ENCODE assay signal across 8 mouse cellular contexts in the genomic region with DNA sequence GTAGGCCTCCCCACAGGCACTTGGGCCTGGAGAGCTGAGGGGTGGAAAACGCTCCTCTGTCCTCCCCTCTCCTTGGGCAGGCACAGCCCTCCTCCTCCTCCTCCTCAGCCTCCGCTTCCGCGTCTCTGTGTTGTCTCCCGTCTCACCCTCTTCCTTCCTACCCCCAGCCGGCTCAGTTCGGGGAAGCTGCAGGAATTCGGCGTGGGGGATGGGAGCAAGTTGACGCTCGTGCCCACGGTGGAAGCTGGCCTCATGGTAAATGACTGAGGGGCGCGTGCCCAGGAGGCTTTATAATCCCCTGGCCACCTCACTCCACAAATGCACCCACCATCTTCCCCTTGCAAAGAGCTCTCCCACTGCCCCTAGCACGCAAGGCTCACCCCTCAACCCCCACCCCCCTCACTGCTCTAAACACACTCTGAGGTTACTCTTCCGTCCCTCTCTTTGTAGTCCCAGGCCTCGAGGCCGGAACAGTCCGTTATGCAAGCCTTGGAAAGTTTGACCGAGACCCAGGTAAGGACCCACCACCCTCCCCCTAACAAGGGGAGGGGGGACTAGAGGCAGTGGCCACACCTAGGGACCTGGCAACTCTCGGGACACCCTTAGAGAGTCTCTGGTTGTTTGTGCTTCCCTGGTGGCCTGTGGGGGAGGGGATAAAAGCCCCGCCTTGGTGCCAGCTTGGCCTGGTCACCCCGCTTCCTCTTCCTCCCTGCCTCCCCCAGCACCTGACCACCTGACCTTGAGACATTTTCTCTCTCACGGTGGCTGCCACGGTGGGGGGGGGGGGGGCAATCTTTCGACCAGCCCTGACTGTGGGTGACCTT. TPM values are rescaled to one million over a fixed set of nuclear protein-coding genes. Genes with fewer than 3 reads are reported as not detected.
DNase-seq lines count a peak whose midpoint lies in the region; ATAC-seq and TF ChIP-seq lines count a peak whose summit lies in the region.

No protein-coding gene starts in this region.

- 7% methylated on average over 26 of the region's 26 CpGs for WGBS in cerebellum, adult 2 months
- WGBS in lung, embryonic 14.5 days, result 0% methylated on average over 25 of the region's 26 CpGs
- WGBS in olfactory bulb, adult 2 months, result 2% methylated on average over 26 of the region's 26 CpGs

- H3K4me3 ChIP-seq in cerebellum, adult 2 months (replicated peaks; ENCODE audit: insufficient read depth, low read depth, low read length), result peak overlapping the region; percentile 80
- peak overlapping the region; percentile 99 for H3K4me3 ChIP-seq in lung, embryonic 14.5 days (ENCODE audit: low read depth, low read length)
- peak overlapping the region; percentile 87 for H3K4me3 ChIP-seq in olfactory bulb, adult 2 months (ENCODE audit: insufficient read depth, low read depth, low read length)

- no peak for TF ChIP-seq CTCF in cerebellum, adult 2 months (IDR thresholded peaks at IDR 0.05; ENCODE audit: borderline replicate concordance, insufficient read depth, low read depth, low read length)
- no peak for TF ChIP-seq CTCF in lung, embryonic 14.5 days (IDR thresholded peaks at IDR 0.05; ENCODE audit: low read depth)
- TF ChIP-seq CTCF in olfactory bulb, adult 2 months (IDR thresholded peaks at IDR 0.05; ENCODE audit: insufficient read depth, low read depth, low read length), result no peak

- peak overlapping the region; percentile 99 for H3K9ac ChIP-seq in lung, embryonic 14.5 days

- no peaks in the 10 kb centered on the region for H3K9me3 ChIP-seq in lung, embryonic 14.5 days (ENCODE audit: low read depth, low read length)

- H3K36me3 ChIP-seq in lung, embryonic 14.5 days (ENCODE audit: insufficient read depth), result peaks cover 69% of the 10 kb centered on the region

- DNase-seq in layer of hippocampus, adult 9-11 months, result peak; percentile 77
- DNase-seq in layer of hippocampus, postnatal 36 days, result no peak
- peak in 1 of 2 experiments; percentile 61 for DNase-seq in cerebellum, adult 2 months
- peak; percentile 82 to 85 for DNase-seq in heart, adult 18-20 months
- DNase-seq in kidney, adult 18-20 months, result peak; percentile 87
- DNase-seq in lung, embryonic 14.5 days, result peak; percentile 81
- peak; percentile 50 for DNase-seq in urinary bladder, postnatal 25 days (ENCODE audit: low spot score)

- no peak for ATAC-seq in lung, embryonic 14.5 days (ENCODE audit: insufficient read depth)

- peak overlapping the region; percentile 100 for H3K4me2 ChIP-seq in lung, embryonic 14.5 days

- H3K27ac ChIP-seq in cerebellum, adult 2 months (ENCODE audit: insufficient read depth, low read length), result peak overlapping the region; percentile 68
- H3K27ac ChIP-seq in lung, embryonic 14.5 days (ENCODE audit: low read depth), result peak overlapping the region; percentile 100
- H3K27ac ChIP-seq in olfactory bulb, adult 2 months (ENCODE audit: insufficient read depth, low read depth, low read length), result peak overlapping the region; percentile 88

- H3K27me3 ChIP-seq in cerebellum, adult 2 months (ENCODE audit: control insufficient read depth, insufficient read depth, low read length), result no peaks in the 10 kb centered on the region
- no peaks in the 10 kb centered on the region for H3K27me3 ChIP-seq in lung, embryonic 14.5 days (ENCODE audit: insufficient read depth, low read length)

- no peak for TF ChIP-seq POLR2A in cerebellum, adult 2 months (IDR thresholded peaks at IDR 0.05; ENCODE audit: borderline replicate concordance, insufficient read depth, low read length)
- TF ChIP-seq POLR2A in olfactory bulb, adult 2 months (IDR thresholded peaks at IDR 0.05; ENCODE audit: insufficient read depth, low read depth, low read length), result no peak; the same call in 1 of the 2 replicates

- H3K4me1 ChIP-seq in cerebellum, adult 2 months (ENCODE audit: control insufficient read depth, insufficient read depth, low read length), result peaks cover 31% of the 10 kb centered on the region
- H3K4me1 ChIP-seq in lung, embryonic 14.5 days (ENCODE audit: insufficient read depth), result peaks cover 10% of the 10 kb centered on the region; the same call in 1 of the 2 replicates
- peaks cover 54% of the 10 kb centered on the region for H3K4me1 ChIP-seq in olfactory bulb, adult 2 months (ENCODE audit: control insufficient read depth, insufficient read depth, low read length)

RNA-seq across cellular contexts. Expression of a gene that starts 3.4 kb away (rescaled TPM):
- total RNA-seq in layer of hippocampus, postnatal 36 days (2021), result 10 to 100 TPM; 58.9 to 62.6 TPM
- polyA plus RNA-seq in cerebellum, adult 2 months (2012; rRNA removed), result 26.1 and 26.5 TPM in 2 replicates
- 100 to 1,000 TPM; 117 to 125 TPM for total RNA-seq in heart, adult 18-20 months (2021)
- 32.6 and 34.2 TPM in 2 replicates for polyA plus RNA-seq in lung, embryonic 14.5 days (2014; fragmentation: Nextera tagmentation; extraction: Ambion mirVana)
- 128 TPM in 1 of 2 replicates, not detected in the other for polyA plus RNA-seq in olfactory bulb, adult 2 months (2012; ENCODE audit: insufficient read depth, insufficient read length, low replicate concordance, missing spikeins)

RNA-seq across cellular contexts. Expression of a gene that starts 10.8 kb away (rescaled TPM):
- total RNA-seq in layer of hippocampus, postnatal 36 days (2021), result 100 to 1,000 TPM; 336 to 379 TPM
- 147 and 151 TPM in 2 replicates for polyA plus RNA-seq in cerebellum, adult 2 months (2012; rRNA removed)
- total RNA-seq in heart, adult 18-20 months (2021), result 1 to 10 TPM; 2.7 to 3.1 TPM
- polyA plus RNA-seq in lung, embryonic 14.5 days (2014; fragmentation: Nextera tagmentation; extraction: Ambion mirVana), result 3.8 and 5.5 TPM in 2 replicates
- polyA plus RNA-seq in olfactory bulb, adult 2 months (2012; ENCODE audit: insufficient read depth, insufficient read length, low replicate concordance, missing spikeins), result not detected in 2 replicates

RNA-seq across cellular contexts. Expression of a gene that starts 13.0 kb away (rescaled TPM):
- 100 to 1,000 TPM; 324 to 369 TPM for total RNA-seq in layer of hippocampus, postnatal 36 days (2021)
- polyA plus RNA-seq in cerebellum, adult 2 months (2012; rRNA removed), result 736 and 758 TPM in 2 replicates
- 1,000 to 10,000 TPM; 1,096 to 1,108 TPM for total RNA-seq in heart, adult 18-20 months (2021)
- 493 and 529 TPM in 2 replicates for polyA plus RNA-seq in lung, embryonic 14.5 days (2014; fragmentation: Nextera tagmentation; extraction: Ambion mirVana)
- polyA plus RNA-seq in olfactory bulb, adult 2 months (2012; ENCODE audit: insufficient read depth, insufficient read length, low replicate concordance, missing spikeins), result not detected in 2 replicates

RNA-seq across cellular contexts. Expression of a gene that starts 14.4 kb away (rescaled TPM):
- 10 to 100 TPM; 58.5 to 63.4 TPM for total RNA-seq in layer of hippocampus, postnatal 36 days (2021)
- 240 and 261 TPM in 2 replicates for polyA plus RNA-seq in cerebellum, adult 2 months (2012; rRNA removed)
- 10 to 100 TPM; 46.3 to 54.9 TPM for total RNA-seq in heart, adult 18-20 months (2021)
- polyA plus RNA-seq in lung, embryonic 14.5 days (2014; fragmentation: Nextera tagmentation; extraction: Ambion mirVana), result 71.8 and 71.9 TPM in 2 replicates
- polyA plus RNA-seq in olfactory bulb, adult 2 months (2012; ENCODE audit: insufficient read depth, insufficient read length, low replicate concordance, missing spikeins), result not detected in 2 replicates

RNA-seq across cellular contexts. Expression of a gene that starts 21.3 kb away (rescaled TPM):
- total RNA-seq in layer of hippocampus, postnatal 36 days (2021), result 1 to 10 TPM; 6.4 to 6.9 TPM
- polyA plus RNA-seq in cerebellum, adult 2 months (2012; rRNA removed), result 16.4 and 18.0 TPM in 2 replicates
- total RNA-seq in heart, adult 18-20 months (2021), result 1 to 10 TPM; 4.2 to 5.7 TPM
- 8.3 and 9.7 TPM in 2 replicates for polyA plus RNA-seq in lung, embryonic 14.5 days (2014; fragmentation: Nextera tagmentation; extraction: Ambion mirVana)
- not detected in 2 replicates for polyA plus RNA-seq in olfactory bulb, adult 2 months (2012; ENCODE audit: insufficient read depth, insufficient read length, low replicate concordance, missing spikeins)

Comparison
In these comparisons a context has a peak if more than half of its experiments do, and no peak if none do; other contexts are left out.
1. DNase-seq: peak in layer of hippocampus, adult 9-11 months (single experiment), heart, adult 18-20 months (2 of 2), kidney, adult 18-20 months (single experiment), lung, embryonic 14.5 days (single experiment) and urinary bladder, postnatal 25 days (single experiment); none in layer of hippocampus, postnatal 36 days (0 of 2).
2. Peak in every context shown above with its lines, with median percentiles within 50 percentile points of each other: H3K27ac ChIP-seq and H3K4me3 ChIP-seq.